Mouse (Mus musculus): ENCODE results near the gene Vps72.

DNA sequence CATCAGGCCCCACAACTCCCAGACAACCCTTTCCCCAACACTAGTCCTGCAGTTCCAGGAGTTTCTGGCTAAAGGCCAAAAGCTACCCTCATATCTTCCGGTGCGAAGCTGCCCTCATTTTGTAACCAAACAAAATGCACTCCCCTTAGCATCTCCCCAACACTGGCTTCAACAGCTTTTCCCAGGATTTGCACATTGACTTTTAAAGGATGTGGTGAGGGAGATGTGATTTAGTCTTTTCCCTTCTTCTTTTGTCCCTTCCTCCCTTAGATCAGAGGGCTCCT is 51.5 kb downstream of the Vps72 start:
- no peak for TF ChIP-seq CHD2 (IDR thresholded peaks at IDR 0.05; ENCODE audit: low read depth, low read length)
- TF ChIP-seq ZNF384 (IDR thresholded peaks at IDR 0.05; ENCODE audit: low read depth, low read length) = no peak
